Mouse (Mus musculus) adrenal gland, postnatal 10 days (tissue): ENCODE results near the gene Plekhh2. TPM values are rescaled to one million over a fixed set of nuclear protein-coding genes. Genes with fewer than 3 reads are reported as not detected.
A peak's percentile ranks its signal among the peaks of the same experiment; 100 is the strongest.
"Not testable (repeated sequence)": the region's sequence is repeated elsewhere in the genome, so short reads cannot be mapped to it uniquely, and the experiment has no call there.

Experiments used
- DNase-seq: peaks from one replicate; pipeline ENCODE4 v3.0.0; 2021; ENCODE audit warnings: mixed read lengths
- total RNA-seq, 2 experiments: library from RNA; stranded (reverse); gene quantifications; 2 replicates each; pipeline ENCODE4 v1.2.3; 2021

Gene Plekhh2
- total RNA-seq, 2 experiments from 2014 or later, result 7.4 to 7.6 TPM

DNA sequence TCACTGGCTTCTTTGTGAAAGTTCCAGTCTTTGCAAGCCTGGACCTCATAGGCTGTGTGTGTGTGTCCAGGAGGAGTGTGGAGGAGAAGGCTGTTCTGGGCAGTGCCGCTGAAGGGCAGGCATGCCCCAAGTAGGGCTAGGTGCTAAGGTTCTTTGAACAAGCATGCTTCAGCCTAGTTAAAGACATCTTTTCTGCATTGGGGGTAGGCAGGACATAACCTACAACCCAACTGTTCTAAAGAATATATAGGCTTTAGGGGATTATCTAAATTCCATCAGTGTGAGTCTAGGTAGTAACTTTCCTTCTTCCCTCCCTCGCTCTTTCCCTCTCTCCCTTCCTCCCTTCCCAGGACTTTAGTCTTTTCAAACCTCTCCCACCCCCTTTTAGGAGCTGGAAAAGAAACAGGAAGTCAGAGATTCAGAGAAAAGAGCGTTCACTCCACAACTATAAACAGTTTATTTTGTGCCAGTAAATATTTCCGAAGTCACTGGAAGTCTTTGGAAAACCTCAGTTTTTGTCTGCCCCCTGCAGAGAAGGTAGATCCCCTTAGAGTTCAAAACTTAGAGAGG is 906 bp downstream of the Plekhh2 start:
- peak; percentile 33 for DNase-seq

DNA sequence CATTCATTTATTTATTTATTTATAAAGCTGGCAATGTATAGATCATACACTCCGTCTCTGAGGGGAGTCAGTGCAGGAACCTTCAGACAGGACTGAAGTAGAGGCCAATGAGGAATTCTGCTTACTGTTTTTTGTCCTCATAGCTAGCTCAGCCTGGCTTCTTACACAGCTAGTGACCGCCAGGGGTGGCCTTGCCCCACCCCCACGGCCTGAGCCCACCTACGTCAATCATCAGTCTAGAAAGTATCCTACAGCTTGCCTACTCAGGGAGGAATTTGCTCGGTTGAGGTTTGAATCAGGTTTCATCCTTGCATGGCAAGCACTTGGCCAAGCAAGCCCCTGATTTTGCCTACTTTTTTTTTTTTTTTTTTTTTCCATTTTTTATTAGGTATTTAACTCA is 4.2 kb downstream of the Plekhh2 start:
- DNase-seq, result no peak

DNA sequence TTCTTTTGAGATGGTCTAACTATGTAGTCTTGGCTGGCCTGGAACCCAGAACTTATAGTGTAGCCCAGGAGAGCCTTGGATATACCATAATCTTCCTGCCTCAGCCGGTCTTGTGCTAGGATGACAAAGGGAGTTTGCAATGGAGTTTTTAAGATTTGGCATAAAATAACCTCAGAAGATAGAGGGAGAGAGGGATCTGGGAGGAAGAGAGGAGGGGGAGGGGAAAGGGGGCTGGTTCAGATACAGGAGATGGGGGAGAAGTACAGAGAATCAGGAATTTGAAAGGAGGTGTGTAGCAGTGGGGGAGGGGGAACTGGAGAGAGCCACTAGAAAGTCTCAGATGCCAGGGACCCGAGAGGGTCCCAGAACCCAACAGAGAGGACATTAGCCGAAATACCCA is 7.7 kb downstream of the Plekhh2 start:
- DNase-seq, result no peak

DNA sequence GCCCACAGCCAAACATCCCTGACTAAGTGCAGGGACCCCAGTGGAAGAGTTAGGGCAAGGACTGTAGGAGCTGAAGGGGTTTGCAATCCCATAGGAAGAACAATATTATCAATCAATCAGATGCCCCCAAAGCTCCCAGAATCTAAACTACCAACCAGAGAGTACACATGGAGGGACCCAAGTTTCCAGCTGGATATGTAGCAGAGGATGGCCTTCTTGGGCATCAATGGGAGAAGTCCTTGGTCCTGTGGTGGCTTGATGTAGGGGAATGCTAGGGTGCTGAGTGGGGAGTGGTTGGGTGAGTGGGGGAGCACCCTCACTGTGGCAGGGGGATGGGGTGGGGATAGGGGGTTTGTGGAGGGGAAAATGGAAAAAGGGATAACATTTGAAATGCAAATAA is 8.4 kb downstream of the Plekhh2 start:
- no peak for DNase-seq

DNA sequence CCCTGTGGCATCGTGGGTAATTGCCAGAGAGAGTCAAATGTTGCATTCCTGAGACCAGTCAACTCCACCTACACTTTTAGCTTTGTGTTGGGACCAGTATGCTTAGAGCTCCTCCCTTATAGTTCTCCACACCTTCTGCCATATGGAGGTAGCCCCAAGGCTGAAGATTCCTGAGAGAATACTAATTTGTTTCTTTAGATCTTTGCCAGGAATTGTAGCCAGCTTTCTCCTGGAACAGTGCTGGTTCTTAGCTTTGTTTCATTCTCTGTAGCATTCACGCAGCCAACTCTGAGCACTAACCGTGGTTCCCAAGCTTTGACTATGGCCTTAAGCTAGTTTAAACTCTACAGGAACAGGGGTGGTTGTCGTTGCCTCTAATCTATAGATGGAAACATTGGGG is 17.7 kb downstream of the Plekhh2 start:
- peak; percentile 20 for DNase-seq

DNA sequence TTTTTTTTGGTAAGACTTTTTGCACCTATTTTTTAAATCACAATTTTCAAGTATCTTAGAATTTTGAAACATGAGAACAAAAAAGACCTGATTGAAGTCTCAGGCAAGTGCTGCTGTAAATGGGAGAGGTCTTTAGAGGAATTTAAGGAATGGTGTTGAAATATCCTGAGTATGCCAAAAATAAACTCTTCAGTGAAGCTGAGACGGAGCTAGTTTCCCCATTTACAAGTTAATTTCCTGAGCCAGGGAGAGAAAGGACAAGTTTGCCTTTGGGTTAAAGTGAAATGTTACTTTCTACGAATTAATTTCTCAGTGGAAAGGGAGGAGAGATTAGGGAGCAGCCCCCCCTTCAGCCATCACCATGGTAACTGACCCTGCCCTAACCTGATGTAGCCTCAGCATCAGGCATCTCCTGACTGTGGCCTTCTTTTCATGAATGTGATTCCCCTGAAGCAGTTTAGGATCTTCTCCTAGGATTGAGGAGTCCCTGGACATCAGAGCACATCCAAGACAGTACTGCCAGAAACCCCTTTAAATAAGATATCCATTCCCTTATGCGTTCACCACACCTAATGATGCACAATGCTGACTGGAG is 18.6 kb downstream of the Plekhh2 start:
- no peak for DNase-seq

DNA sequence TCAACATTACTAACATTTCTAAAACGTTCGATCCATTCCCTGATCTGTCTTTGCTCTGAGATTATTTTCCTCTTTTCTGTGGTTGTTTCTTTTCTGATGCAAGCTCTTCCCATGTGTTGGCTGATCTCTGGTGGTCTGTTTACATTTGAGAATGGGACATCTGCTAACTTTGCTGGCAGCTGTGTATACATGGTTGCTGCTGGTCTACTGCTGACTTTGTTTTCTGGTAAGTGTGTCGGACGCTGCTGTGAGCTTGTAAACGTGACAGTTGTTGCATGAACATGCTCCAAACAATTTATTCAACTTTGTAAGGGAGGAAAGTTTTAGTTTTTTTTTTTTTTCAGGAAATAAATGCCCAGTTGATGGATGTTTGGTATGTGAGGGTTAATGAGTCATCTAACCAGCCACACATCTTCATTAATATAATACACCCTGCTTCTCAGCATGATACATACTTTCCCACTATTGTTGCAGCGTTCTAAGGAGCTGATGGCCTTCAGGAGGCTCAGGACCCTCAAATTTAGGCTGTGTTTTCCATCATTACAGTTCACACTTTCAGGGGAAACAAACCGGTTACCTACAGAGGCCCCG is 21.3 kb downstream of the Plekhh2 start:
- DNase-seq, result no peak

DNA sequence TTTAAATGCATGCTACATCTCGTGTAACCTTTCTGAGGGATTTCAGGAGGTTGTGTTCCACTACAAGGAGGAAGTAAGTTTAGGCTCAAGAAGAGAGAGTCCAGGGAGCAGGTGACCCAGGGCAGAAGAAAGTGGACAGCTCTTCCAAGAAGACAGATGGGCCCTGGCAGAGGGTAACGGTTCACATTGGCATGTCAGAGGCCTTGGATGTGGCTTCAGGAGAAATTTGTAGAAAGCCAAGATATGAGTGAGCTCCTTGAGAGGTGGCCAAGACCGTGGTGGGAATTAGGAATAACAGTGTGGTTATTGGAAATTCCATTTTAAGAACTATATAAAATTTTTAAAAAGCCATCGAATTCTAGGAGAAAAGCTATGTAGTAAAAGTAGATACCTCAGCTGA is 22.1 kb downstream of the Plekhh2 start:
- peak; percentile 31 for DNase-seq

DNA sequence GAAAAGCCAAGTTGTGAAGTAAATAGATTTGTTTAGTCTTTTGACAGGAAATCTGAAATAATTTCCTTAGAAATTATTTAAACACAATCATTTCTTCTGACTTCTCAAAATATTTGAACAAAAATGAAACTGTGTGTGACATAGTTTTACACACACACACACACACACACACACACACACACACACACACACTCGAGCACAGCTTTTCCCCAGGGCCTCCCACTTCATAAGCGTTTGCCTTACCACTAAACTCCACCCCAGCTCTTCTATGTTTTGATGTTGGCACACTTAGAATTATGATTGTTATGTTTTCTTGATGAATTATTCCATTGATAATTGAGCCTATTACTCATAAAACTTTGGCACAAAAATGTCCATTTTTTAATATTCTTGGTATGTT is 22.9 kb downstream of the Plekhh2 start:
- no peak for DNase-seq

DNA sequence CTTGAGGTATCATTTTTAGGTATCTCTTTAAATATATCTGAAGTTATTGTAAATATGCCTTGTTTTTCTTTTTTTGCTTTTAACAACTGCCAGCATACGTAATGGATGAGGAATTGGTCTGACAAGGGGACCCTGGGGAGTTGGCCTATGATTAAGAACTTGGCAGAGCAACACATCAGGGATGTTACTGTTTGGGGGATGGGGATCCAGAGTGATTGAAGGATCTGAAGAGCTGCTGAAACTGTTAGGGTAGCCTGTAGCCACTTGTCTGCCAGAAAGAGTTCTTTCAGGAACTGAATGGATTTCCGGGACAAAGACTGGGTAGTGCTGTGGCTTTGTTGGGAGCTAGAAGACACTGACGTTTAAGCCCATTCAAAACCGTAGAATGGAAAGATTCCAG is 23.5 kb downstream of the Plekhh2 start:
- DNase-seq, result peak; percentile 29

DNA sequence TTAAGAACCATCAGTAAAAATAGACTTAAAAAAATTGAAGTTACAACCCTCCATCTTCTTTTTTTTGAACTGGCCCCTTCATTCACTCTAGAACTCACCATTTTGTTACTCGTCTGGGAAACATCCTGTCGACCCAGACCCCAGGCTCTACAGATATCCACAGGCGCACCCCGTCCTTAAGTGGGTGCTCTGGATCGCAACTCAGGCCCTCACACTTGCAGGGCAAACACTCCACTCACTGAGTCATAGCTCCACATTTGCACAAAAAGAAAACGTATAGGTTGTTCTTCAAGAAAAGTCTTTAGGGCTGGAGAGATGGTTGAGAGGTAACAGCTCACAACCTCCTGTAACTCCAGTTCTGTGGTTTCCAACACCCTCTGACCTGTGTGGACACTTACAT is 25.6 kb downstream of the Plekhh2 start:
- no peak for DNase-seq

DNA sequence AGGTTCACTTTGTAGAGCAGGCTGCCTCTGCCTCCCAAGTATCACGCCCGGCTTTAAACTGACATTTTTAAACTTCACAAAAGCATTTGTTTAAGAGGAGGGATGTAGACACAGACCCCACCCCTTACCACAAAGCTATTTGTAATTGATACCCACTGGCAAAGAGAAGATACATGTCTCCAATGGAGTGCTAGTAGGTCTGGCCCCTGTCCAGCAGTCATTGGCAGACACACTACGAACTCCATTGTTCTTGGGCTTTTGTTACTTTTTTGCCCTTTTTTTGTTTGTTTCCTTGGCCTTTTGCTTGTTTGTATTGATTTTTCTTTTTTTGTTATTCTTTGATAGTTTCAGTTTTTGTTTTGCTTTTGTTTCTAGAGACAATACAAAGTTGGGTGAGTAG is 26.3 kb downstream of the Plekhh2 start:
- DNase-seq, result no peak

DNA sequence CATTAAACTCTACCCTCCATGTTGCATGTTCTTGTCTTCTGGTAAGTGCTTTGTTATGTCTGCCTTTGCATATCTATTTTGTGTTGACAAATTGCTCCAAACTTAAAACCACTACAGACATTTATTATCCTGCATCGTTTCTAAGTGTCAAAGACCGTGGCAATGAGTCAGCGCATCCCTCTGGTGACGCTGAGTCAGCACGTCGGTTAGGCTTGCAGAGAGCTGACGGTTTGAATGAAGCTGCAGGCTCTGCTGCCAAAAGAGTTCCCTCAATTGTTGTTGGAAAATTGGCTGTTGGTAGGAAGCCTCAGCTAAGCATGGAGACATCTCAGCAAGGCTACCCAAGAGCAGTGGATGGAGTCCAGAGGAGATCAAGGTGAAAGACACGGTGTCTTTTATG is 28.9 kb downstream of the Plekhh2 start:
- DNase-seq, result peak; percentile 43

DNA sequence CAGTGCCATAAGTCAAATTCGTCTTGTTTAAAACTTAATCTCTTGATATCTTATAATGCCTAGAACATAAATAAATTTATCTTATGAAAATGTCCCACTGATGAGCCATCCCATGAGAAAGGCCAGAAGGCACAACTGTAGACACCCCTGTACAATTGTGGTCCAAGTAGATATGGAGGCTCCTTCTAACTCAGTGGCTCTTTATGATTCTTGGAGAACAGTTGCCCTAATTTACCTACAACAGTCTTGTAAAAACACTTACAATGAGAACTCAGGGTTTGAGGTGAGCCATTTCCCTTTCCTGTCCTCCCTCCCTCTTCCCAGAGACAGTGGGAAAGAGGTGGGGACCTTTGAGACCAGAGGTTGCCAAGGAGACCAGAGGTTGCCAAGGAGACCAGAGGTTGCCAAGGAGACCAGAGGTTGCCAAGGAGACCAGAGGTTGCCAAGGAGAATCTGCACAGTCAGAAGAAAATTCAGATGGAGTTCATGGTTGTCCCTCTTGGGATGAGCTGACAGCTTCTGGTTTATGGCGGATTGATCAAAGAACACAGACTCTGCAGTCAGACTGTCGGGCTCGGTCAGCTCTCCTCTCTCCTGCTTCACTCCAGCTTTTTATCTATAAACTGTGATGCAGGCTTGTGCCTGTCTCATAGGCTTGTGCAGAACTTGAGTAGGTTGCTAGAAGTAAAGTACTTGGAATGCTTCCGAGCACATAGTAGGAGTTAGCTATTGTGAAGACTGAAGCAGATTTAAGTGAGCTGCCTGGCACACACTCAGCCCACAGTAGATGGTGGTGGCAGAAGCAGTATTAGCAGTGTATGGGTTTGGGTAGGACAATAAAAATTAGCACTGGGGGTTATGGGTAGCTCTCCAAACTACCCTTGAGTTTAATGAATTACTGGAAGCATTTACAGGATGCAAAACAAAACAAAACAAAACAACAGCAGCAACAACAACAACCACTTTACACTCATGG is 39.5 kb downstream of the Plekhh2 start:
- DNase-seq, result no peak

DNA sequence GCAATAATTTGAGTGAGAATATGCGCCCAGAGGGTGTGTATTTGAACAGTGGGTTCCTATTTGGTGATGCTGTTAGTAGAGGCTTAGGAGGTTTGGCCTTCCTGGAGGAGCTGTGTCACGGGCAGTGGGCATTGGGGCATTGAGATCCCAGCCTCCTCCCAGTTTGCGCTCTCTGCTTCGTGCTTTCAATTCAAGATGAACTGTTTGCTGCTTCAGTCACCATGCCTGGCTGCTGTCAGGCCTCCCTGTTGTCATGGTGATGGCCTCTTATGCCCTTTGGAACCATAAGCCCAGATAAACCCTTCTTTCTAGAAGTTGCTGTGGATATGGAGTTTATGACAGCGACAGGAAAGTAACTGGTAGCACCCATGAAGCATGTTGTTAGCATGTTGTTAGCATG is 40.5 kb downstream of the Plekhh2 start:
- no peak for DNase-seq

DNA sequence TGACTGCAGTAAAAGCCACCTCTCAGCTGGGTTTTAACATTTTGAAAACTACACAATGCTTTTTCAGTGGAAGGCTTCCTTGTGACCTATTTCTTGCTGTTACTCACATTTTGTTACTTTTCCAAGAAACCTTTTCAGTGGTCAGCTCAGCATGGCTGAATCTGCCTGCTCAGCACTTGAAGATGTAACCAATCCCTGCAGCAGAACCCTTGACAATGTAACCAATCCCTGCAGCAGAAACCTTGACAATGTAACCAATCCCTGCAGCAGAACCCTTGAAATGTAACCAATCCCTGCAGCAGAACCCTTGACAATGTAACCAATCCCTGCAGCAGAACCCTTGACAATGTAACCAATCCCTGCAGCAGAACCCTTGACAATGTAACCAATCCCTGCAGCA is 52.6 kb downstream of the Plekhh2 start:
- DNase-seq, result not testable (repeated sequence)

DNA sequence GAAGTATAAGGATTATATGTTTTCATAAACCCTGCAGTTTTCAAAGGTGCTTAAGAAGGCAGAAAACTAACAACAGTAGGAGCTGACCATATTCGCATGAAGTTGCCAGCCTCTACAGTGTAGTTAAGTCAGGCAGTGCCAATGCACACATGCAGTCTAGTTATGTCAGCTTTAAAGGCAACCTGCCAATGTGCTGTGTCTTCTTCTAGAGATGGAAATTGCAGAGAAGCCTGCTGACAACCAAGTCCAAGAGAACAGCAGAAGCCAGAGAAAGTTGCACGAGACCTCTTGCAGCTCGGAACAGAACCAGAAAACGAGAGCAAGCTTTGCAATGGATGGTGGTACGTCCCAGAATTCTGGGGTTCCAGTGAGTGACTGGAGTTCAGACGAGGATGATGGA is 54.1 kb downstream of the Plekhh2 start:
- DNase-seq, result no peak

DNA sequence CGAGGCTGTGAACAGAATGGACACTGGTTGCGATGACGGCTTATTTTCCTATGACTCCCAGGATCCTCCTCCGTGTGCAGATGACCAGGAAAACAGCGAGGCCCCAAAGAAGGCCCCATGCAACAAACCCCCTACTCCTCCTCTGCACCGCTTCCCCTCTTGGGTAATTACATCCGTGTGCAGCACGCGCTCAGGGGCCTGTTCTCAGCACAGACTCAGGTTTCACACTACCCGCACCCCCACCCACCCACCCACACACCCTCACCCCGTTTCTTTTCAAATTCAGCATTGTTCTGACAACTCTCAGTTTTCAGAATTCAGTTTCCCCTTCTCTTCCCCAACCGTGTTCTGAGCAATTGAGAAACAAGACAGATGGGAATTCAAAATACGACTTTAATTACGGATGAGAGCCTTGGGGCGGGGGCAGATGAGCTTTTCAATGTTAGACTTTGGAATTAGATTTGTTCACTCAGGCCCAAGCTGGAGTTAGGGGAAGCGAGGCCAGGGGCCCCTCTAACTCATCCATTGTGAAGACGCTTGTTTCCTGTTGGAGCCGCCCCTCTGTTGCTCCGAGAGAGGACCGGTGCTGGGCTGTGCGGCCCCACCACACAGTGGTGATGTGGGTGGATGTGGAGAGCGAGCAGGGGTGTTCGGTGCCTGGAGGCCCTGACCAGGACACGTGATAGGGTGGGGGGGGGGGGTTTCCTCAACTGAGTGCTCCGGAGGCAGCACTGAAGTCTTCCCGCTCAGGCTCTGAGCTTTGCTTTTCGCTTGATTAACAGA is 55.3 kb downstream of the Plekhh2 start:
- no peak for DNase-seq

DNA sequence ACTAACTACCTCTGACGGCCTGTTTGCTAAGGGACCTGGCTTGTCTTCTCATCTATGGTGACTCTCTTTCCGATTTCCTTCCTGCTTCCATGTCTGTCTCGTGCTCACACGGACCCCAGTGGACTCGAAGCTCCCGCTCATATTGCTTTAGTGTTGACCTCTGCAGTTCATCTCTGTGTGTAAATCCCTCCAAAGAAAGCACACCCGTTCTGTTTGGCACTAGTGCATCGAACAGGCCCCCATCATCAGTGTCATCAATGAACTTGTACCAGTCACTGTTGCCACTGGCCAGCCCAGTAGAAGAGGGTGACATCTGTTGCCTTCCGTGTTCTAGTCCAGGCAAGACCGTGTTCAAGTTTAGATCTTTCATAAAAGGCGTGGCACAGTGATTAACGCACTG is 57.1 kb downstream of the Plekhh2 start:
- DNase-seq, result no peak

DNA sequence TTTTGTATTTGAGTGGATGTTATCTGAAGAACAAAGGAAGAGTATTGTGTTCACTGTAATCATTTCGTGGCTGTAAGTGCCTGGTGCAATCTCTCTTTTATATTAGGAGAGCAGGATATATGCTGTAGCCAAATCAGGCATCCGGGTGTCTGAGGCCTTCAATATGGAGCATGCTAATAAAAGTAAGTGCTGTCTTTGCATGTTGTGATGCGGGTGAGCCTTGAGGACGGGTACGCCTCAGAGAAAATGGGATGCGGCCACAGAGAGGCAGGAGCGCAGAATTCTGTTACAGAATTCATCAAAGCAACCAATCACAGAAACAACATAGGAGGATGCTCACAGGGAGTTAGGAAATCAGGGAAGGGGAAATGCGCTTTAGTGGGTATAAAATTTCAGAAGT is 58.1 kb downstream of the Plekhh2 start:
- DNase-seq, result no peak

DNA sequence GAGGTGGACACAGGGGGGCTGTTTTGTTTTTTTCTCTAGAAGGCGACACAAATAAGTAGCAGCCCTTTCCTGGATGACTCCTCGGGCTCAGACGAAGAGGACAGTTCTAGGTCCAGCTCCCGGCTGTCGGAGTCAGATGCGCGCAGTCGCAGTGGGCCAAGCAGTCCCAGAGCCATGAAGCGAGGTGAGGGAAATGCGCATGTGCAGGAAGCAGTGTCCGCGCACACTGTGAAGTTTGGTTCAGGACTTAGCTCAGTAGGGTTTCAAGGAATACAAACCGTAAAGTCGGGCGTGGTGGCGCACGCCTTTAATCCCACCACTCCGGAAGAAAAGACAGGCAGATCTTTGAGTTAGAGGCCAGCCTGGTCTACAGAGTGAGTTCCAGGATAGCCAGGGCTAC is 59.9 kb downstream of the Plekhh2 start:
- DNase-seq, result no peak

DNA sequence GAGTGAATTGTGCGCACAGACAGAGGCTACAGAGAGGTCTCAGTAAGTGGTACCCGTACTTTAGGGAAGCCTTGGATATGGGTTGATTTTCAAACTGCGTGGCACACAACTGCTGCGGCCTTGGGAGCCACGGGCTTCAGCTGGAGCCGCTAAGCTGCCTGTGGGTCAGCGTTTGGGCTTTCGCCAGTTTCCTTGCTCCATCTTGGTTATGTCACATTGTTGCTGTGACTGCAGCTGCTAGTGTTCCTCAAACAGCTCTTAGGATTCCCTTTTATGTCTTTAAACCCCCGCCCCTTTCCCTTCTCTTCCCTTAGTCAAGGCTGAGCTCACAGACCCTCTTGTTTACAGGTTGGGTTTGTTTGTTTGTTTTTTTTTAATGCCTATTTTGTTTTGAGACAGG is 61.6 kb downstream of the Plekhh2 start:
- peak; percentile 22 for DNase-seq
